Mouse (Mus musculus): ENCODE measurements around the gene Baz1a. TPM values are rescaled to one million over a fixed set of nuclear protein-coding genes. Genes with fewer than 3 reads are reported as not detected.

Gene Baz1a
- polyA plus RNA-seq (2014; fragmentation: Nextera tagmentation; extraction: Ambion mirVana): 25.2 and 29.0 TPM in 2 replicates

DNA sequence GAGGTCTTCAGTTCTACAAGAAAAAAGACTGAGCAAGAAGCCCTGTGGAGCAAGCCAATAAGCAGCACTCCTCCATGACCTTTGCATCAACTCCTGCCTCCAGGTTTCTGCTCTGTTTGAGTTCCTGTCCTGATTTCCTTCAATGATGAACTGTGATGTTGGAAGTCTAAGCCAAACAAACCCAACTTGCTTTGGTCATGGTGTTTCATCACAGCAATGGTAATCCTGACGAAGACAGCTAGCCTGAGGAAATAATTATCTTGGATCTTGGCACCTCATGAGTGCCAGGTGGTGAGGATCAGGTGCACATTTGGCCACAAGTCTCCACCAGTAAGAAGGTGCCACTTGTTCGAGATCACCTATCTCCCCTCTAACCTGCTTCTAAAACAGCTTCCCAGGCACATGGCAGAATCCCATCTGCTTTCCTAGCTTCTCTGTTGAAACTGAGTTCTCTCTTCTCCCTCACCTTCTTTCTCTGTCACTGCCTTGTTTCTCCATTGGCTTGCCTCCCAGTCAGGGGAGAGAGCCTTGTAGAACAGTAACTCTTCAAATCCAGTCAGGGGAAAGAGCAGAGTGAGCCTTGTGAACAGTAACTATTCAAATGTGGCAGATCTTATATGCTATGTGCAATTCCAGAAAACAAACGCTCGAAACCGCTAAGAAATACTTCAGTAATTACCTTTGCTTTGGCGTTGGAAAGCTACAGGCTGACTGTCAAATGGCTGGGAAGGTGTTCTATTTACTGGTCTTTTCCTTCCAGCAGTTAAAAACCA lies at the start of gene Baz1a:
Gene Baz1a (minus strand): TSS at position 723 of the 773 bp plus-strand sequence.
- no peak within 1 kb of the TSS for H3K9ac ChIP-seq (ENCODE audit: low read depth, low read length)
- no peaks in the 10 kb centered on the region for H3K9me3 ChIP-seq (ENCODE audit: control insufficient read depth, low read length)
- no peak within 1 kb of the TSS for H3K4me3 ChIP-seq (ENCODE audit: low read length)
- no peak within 1 kb of the TSS for H3K27ac ChIP-seq (ENCODE audit: low read depth, low read length)
- H3K36me3 ChIP-seq (ENCODE audit: control insufficient read depth, insufficient read depth, low read length): no peaks in the 10 kb centered on the region
- no peak for ATAC-seq (ENCODE audit: low FRiP score, low TSS enrichment)
- H3K4me1 ChIP-seq (ENCODE audit: control insufficient read depth, insufficient read depth, low read length): no peaks in the 10 kb centered on the region
- no peaks in the 10 kb centered on the region for H3K27me3 ChIP-seq (ENCODE audit: control insufficient read depth, insufficient read depth, low read length)
- no peak within 1 kb of the TSS for H3K4me2 ChIP-seq (replicated peaks; ENCODE audit: low read depth, low read length)
- WGBS: 85% methylated on average over 6 of the region's 6 CpGs

DNA sequence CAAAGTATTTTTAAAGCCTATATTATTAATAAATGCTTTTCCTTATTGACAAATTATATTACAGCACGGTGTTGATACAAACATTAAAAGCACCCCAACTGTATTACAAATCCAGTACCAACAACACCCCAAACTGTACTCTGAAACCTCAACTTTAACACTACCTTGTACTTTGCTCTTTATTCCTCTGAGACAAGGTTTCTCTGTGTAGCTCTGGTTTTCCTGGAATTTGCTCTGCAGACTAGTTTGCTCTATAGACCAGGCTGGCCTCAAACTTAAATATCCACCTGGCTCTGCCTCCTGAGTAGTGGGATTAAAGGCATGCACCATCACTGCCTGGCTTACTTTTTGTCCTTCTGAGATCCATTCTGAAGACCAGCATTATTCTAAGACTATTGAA lies 48.0 kb upstream of the Baz1a start:
- Histone ChIP-seq H3K4me3 (ENCODE audit: low read length) (no peak overlapping the region), H3K4me2 (replicated peaks; ENCODE audit: low read depth, low read length) (no peak overlapping the region), H3K4me1 (ENCODE audit: control insufficient read depth, insufficient read depth, low read length) (no peaks in the 10 kb centered on the region), H3K36me3 (ENCODE audit: control insufficient read depth, insufficient read depth, low read length) (peaks cover 5% of the 10 kb centered on the region; the same call in 1 of the 2 replicates), H3K9me3 (ENCODE audit: control insufficient read depth, low read length) (no peaks in the 10 kb centered on the region), H3K27ac (ENCODE audit: low read depth, low read length) (no peak overlapping the region), H3K27me3 (ENCODE audit: control insufficient read depth, insufficient read depth, low read length) (no peaks in the 10 kb centered on the region), H3K9ac (ENCODE audit: low read depth, low read length) (no peak overlapping the region)
- 90% methylated on average over 1 of the region's 1 CpGs for WGBS
- no peak for ATAC-seq (ENCODE audit: low FRiP score, low TSS enrichment)

DNA sequence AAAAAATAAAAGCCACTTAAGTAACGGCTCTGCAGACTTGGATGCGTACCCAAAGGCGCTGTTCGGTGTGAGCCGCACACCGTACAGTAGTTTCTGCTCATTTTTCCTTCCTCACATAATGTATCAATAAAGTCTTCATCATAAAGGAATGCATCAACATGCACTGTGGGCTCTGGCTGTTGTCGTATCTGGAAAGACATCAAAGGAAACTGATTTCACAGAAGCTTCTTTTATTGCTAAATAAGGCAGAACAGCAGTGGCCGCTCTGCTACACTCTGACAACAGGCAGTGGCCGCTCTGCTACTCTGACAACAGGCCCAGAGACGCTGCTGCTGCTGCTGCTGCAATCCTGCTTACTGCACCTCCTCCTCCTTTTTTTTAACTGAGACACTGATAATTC lies 46.9 kb upstream of the Baz1a start:
- no peaks in the 10 kb centered on the region for H3K4me1 ChIP-seq (ENCODE audit: control insufficient read depth, insufficient read depth, low read length)
- H3K4me3 ChIP-seq (ENCODE audit: low read length): no peak overlapping the region
- H3K4me2 ChIP-seq (replicated peaks; ENCODE audit: low read depth, low read length): no peak overlapping the region
- no peak for ATAC-seq (ENCODE audit: low FRiP score, low TSS enrichment)
- H3K36me3 ChIP-seq (ENCODE audit: control insufficient read depth, insufficient read depth, low read length): peaks cover 5% of the 10 kb centered on the region; the same call in 1 of the 2 replicates
- H3K9ac ChIP-seq (ENCODE audit: low read depth, low read length): no peak overlapping the region
- no peak overlapping the region for H3K27ac ChIP-seq (ENCODE audit: low read depth, low read length)
- no peaks in the 10 kb centered on the region for H3K9me3 ChIP-seq (ENCODE audit: control insufficient read depth, low read length)
- H3K27me3 ChIP-seq (ENCODE audit: control insufficient read depth, insufficient read depth, low read length): no peaks in the 10 kb centered on the region
- 79% methylated on average over 10 of the region's 10 CpGs for WGBS

DNA sequence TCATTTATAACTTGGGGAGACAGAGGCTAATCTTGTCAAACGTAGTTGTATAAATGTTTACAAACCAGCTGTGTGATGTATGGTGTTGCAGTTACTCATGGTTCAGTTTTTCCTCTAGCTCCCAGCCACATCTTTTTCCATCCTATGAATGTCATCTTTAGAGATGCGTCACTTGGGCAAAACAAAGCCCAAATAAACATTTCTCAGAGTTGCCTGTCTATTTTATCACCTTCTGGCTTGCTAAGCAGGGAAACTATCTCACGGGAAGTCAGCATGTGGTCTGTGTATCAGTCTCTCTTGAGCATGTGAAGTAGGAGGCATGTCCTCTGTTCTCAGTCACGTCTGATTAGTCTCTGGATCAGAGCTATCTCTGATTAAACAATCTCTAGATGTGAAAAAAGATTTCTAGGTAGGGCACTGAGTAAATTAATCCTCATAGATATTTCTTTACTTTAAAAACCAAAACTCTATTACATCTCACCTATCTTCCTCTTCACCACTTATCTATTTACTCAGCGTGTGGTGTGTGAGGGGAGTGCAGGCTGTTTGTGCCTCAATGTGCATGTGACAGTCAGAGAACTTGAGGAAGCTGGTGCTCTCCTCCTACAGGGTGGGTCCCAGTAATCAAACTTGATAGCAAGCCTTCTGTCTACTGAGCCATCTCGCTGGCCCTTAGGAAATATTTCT lies 46.2 kb upstream of the Baz1a start:
- Histone ChIP-seq H3K4me3 (ENCODE audit: low read length) (no peak overlapping the region), H3K27ac (ENCODE audit: low read depth, low read length) (no peak overlapping the region), H3K4me1 (ENCODE audit: control insufficient read depth, insufficient read depth, low read length) (no peaks in the 10 kb centered on the region), H3K9ac (ENCODE audit: low read depth, low read length) (no peak overlapping the region), H3K36me3 (ENCODE audit: control insufficient read depth, insufficient read depth, low read length) (peaks cover 5% of the 10 kb centered on the region; the same call in 1 of the 2 replicates), H3K27me3 (ENCODE audit: control insufficient read depth, insufficient read depth, low read length) (no peaks in the 10 kb centered on the region), H3K4me2 (replicated peaks; ENCODE audit: low read depth, low read length) (no peak overlapping the region), H3K9me3 (ENCODE audit: control insufficient read depth, low read length) (no peaks in the 10 kb centered on the region)
- WGBS: 69% methylated on average over 6 of the region's 6 CpGs
- ATAC-seq (ENCODE audit: low FRiP score, low TSS enrichment): no peak

DNA sequence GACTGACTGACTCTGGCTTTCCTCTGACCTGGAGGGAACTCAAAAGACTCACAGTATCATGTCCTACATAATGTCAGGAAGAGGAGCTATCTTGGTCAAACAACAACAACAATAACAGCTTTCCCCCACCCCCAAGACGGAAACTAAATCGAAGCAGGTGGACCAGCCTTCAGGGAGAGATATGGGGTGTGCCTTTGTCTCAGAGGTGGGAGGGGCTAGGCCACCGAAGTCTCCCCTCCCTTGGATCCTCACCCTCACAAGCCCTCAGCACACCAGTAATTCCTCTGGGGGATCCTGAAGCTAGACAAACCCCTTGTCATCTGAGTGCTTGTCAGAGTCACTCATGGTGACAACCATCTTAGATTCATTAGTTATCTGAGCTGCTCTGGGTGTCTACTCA lies 45.7 kb upstream of the Baz1a start:
- H3K27me3 ChIP-seq (ENCODE audit: control insufficient read depth, insufficient read depth, low read length): no peaks in the 10 kb centered on the region
- 43% methylated on average over 3 of the region's 3 CpGs for WGBS
- H3K36me3 ChIP-seq (ENCODE audit: control insufficient read depth, insufficient read depth, low read length): peaks cover 5% of the 10 kb centered on the region; the same call in 1 of the 2 replicates
- H3K4me2 ChIP-seq (replicated peaks; ENCODE audit: low read depth, low read length): no peak overlapping the region
- peak overlapping the region; percentile 42; the same call in 1 of the 2 replicates for H3K27ac ChIP-seq (ENCODE audit: low read depth, low read length)
- no peaks in the 10 kb centered on the region for H3K4me1 ChIP-seq (ENCODE audit: control insufficient read depth, insufficient read depth, low read length)
- no peaks in the 10 kb centered on the region for H3K9me3 ChIP-seq (ENCODE audit: control insufficient read depth, low read length)
- H3K4me3 ChIP-seq (ENCODE audit: low read length): no peak overlapping the region
- no peak overlapping the region for H3K9ac ChIP-seq (ENCODE audit: low read depth, low read length)
- peak; percentile 54; the same call in 1 of the 2 replicates for ATAC-seq (ENCODE audit: low FRiP score, low TSS enrichment)

DNA sequence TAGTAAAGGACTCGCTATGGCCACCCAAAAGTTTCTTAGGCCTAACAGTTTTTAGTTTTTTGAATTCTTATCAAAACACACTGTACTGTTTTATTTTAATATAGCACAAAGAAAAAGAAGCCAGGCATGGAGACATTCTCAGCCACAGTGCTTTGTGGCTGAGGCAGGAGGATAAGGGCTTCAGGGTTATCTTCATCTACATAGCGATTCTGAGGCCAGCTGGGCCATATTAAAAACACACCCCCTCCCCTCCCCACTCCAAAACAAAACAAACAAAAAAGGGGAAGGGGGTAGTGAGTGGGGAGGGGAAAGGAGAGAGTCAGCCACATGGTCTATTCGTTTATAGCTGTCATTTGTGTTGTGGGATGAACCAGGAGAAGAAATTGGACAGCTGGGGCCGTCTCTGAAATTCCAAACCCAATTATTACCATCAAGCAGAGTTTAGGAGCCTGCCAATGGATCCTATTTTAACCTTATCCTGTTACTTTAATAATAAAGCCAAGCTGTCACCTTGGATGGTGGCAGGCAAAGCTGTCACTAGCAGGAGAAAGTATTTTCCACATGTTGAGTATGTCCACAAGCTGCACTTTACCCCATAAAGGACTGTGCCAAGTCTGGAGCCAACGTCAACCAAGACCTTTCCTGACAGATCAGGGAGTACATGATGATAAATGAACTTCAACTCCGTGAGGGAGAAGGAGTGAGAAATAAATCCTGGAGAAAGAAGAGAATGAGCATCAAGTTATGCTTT lies 44.9 kb upstream of the Baz1a start:
- H3K9me3 ChIP-seq (ENCODE audit: control insufficient read depth, low read length): no peaks in the 10 kb centered on the region
- 32% methylated on average over 6 of the region's 6 CpGs for WGBS
- H3K27me3 ChIP-seq (ENCODE audit: control insufficient read depth, insufficient read depth, low read length): no peaks in the 10 kb centered on the region
- H3K9ac ChIP-seq (ENCODE audit: low read depth, low read length): no peak overlapping the region
- no peak overlapping the region for H3K4me3 ChIP-seq (ENCODE audit: low read length)
- ATAC-seq (ENCODE audit: low FRiP score, low TSS enrichment): no peak
- no peak overlapping the region for H3K4me2 ChIP-seq (replicated peaks; ENCODE audit: low read depth, low read length)
- peaks cover 5% of the 10 kb centered on the region; the same call in 1 of the 2 replicates for H3K36me3 ChIP-seq (ENCODE audit: control insufficient read depth, insufficient read depth, low read length)
- H3K27ac ChIP-seq (ENCODE audit: low read depth, low read length): peak overlapping the region; percentile 42; the same call in 1 of the 2 replicates
- no peaks in the 10 kb centered on the region for H3K4me1 ChIP-seq (ENCODE audit: control insufficient read depth, insufficient read depth, low read length)

DNA sequence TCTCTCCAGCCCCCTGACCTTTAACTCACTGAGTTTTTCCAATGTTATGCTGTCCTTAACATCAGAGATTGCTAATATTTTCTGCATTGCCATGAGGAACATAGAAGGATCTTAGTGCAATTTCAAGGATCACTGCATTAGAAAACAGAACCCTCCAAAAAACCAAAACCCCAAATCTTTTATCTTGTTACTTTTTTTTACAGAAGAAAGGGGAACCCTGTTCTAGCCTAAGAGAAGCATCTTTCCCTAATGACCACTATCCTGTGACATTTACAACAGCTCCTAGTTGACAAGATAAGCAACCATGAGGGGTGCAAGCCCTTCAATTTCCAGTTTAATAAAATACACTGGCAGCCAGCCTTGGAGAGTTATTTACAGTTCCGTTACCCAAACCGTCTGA lies 42.6 kb upstream of the Baz1a start:
- Histone ChIP-seq H3K9me3 (ENCODE audit: control insufficient read depth, low read length) (no peaks in the 10 kb centered on the region), H3K27me3 (ENCODE audit: control insufficient read depth, insufficient read depth, low read length) (no peaks in the 10 kb centered on the region), H3K9ac (ENCODE audit: low read depth, low read length) (no peak overlapping the region), H3K36me3 (ENCODE audit: control insufficient read depth, insufficient read depth, low read length) (peaks cover 5% of the 10 kb centered on the region; the same call in 1 of the 2 replicates), H3K4me3 (ENCODE audit: low read length) (no peak overlapping the region), H3K27ac (ENCODE audit: low read depth, low read length) (no peak overlapping the region), H3K4me2 (replicated peaks; ENCODE audit: low read depth, low read length) (no peak overlapping the region), H3K4me1 (ENCODE audit: control insufficient read depth, insufficient read depth, low read length) (no peaks in the 10 kb centered on the region)
- WGBS: 50% methylated on average over 2 of the region's 2 CpGs
- ATAC-seq (ENCODE audit: low FRiP score, low TSS enrichment): no peak

DNA sequence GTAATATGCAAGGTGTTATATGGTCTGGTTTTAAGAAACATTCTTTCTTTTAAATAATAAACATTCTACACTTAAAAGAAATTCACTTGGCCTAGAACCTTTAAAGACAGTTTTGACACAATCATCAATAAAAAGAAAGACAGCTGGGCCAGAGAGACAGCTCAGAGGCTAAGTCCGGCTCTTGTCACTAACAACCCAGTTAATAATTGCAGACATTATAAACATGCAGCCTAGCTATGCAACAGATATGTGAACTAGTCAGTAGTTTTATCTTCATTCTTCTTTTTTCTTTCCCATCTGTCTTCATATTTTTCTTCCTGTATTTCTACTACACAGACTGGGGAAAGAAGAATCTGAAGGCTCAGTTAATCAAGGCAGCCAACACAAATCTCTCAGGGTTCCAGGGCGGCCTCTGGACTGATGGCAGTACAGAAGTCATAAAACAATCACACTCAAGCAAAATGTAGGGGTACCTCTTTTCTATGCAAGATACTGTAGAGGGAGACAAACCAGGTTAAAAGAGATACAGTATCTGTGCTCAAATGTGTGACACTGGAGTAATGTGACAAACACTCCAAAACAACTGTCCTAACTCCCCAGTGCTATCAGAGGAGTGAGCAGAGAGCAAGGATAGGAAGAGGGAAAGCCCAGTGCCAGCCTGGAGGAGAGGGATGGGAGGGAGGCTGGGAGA lies 40.5 kb upstream of the Baz1a start:
- no peak for ATAC-seq (ENCODE audit: low FRiP score, low TSS enrichment)
- Histone ChIP-seq H3K4me2 (replicated peaks; ENCODE audit: low read depth, low read length) (no peak overlapping the region), H3K36me3 (ENCODE audit: control insufficient read depth, insufficient read depth, low read length) (peaks cover 2% of the 10 kb centered on the region; the same call in 1 of the 2 replicates), H3K27me3 (ENCODE audit: control insufficient read depth, insufficient read depth, low read length) (no peaks in the 10 kb centered on the region), H3K9ac (ENCODE audit: low read depth, low read length) (no peak overlapping the region), H3K27ac (ENCODE audit: low read depth, low read length) (no peak overlapping the region), H3K4me1 (ENCODE audit: control insufficient read depth, insufficient read depth, low read length) (no peaks in the 10 kb centered on the region), H3K4me3 (ENCODE audit: low read length) (no peak overlapping the region), H3K9me3 (ENCODE audit: control insufficient read depth, low read length) (no peaks in the 10 kb centered on the region)
- WGBS: 57% methylated on average over 2 of the region's 2 CpGs

All from kidney, embryonic 14.5 days (tissue).